Mouse (Mus musculus): ENCODE results near the gene Fam214a. TPM values are rescaled to one million over a fixed set of nuclear protein-coding genes. Genes with fewer than 3 reads are reported as not detected.

The Fam214a gene
- total and polyA plus RNA-seq, 2 experiments from 2014 or later, result 13.3 to 20.8 TPM

DNA sequence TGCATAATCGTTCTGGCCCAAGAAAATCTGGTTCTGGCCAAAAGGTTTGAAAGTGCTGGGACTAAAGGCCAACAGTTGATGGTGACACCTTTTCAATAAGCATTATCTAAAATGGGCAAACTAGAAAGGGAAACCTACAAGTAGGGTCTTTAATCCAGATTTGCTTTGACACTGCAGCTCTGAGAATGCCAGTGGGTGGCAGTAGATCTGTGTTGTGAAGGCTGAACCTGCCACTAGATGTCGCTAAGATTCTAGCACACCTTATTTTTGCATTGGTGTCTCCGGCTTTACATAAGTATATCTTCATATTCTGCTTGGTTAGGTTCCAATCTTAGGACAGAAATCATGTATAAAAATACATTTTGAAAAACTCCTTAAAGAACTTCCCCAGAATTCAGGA is 97.3 kb downstream of the Fam214a start:
- Histone ChIP-seq H3K4me2 (ENCODE audit: low read depth, low read length) (no peak overlapping the region), H3K4me1 (ENCODE audit: control insufficient read depth, insufficient read depth) (0 out of 2 replicates have a peak, but pooled peaks cover 3% of the 10 kb centered on the region), H3K9ac (replicated peaks; ENCODE audit: low read depth, low read length) (no peak overlapping the region), H3K9me3 (replicated peaks; ENCODE audit: control insufficient read depth, low read length) (no peaks in the 10 kb centered on the region), H3K4me3 (ENCODE audit: low read depth, low read length) (no peak overlapping the region), H3K27me3 (ENCODE audit: control insufficient read depth, insufficient read depth, low read length) (no peaks in the 10 kb centered on the region), H3K27ac (ENCODE audit: low read depth) (no peak overlapping the region), H3K36me3 (replicated peaks; ENCODE audit: control insufficient read depth, insufficient read depth, low read length) (peaks cover 9% of the 10 kb centered on the region; the same call in 1 of the 2 replicates)
- TF ChIP-seq CTCF (IDR thresholded peaks at IDR 0.05; ENCODE audit: low read depth) (peak; percentile 99), EP300 (IDR thresholded peaks at IDR 0.05; ENCODE audit: low read depth) (no peak)
- peak; percentile 78 for DNase-seq (ENCODE audit: low spot score)
- ATAC-seq (ENCODE audit: insufficient read depth, low read depth), result no peak
- 26% methylated on average over 3 of the region's 3 CpGs for WGBS

- 52% methylated on average over 4 of the region's 4 CpGs for WGBS
Measured at GRCm38 (mm10) chr9:75051841-75052240, 99.2 kb downstream of the Fam214a start.

GRCm38 (mm10) chr9:75055046-75055445 is 102.4 kb downstream of the Fam214a start:
- WGBS, result 91% methylated on average over 5 of the region's 5 CpGs
- TF ChIP-seq EP300 (IDR thresholded peaks at IDR 0.05; ENCODE audit: low read depth) (no peak), CTCF (IDR thresholded peaks at IDR 0.05; ENCODE audit: low read depth) (no peak)
- H3K4me3 ChIP-seq (ENCODE audit: low read depth, low read length), result no peak overlapping the region
- ATAC-seq (ENCODE audit: insufficient read depth, low read depth) (no peak), DNase-seq (ENCODE audit: low spot score) (no peak)
- no peak overlapping the region for H3K9ac ChIP-seq (replicated peaks; ENCODE audit: low read depth, low read length)
- no peak overlapping the region for H3K4me2 ChIP-seq (ENCODE audit: low read depth, low read length)
- no peaks in the 10 kb centered on the region for H3K4me1 ChIP-seq (ENCODE audit: control insufficient read depth, insufficient read depth)
- H3K9me3 ChIP-seq (replicated peaks; ENCODE audit: control insufficient read depth, low read length), result no peaks in the 10 kb centered on the region
- H3K36me3 ChIP-seq (replicated peaks; ENCODE audit: control insufficient read depth, insufficient read depth, low read length), result peaks cover 23% of the 10 kb centered on the region
- H3K27ac ChIP-seq (ENCODE audit: low read depth), result no peak overlapping the region
- no peaks in the 10 kb centered on the region for H3K27me3 ChIP-seq (ENCODE audit: control insufficient read depth, insufficient read depth, low read length)

More at GRCm38 (mm10) chr9:75051841-75052240, 99.2 kb downstream of the Fam214a start:
- H3K4me2 ChIP-seq (ENCODE audit: low read depth, low read length), result no peak overlapping the region
- H3K9me3 ChIP-seq (replicated peaks; ENCODE audit: control insufficient read depth, low read length), result no peaks in the 10 kb centered on the region
- no peaks in the 10 kb centered on the region for H3K27me3 ChIP-seq (ENCODE audit: control insufficient read depth, insufficient read depth, low read length)
- ATAC-seq (ENCODE audit: insufficient read depth, low read depth), result no peak
- H3K4me1 ChIP-seq (ENCODE audit: control insufficient read depth, insufficient read depth), result no peaks in the 10 kb centered on the region
- DNase-seq (ENCODE audit: low spot score), result no peak
- peaks cover 4% of the 10 kb centered on the region for H3K36me3 ChIP-seq (replicated peaks; ENCODE audit: control insufficient read depth, insufficient read depth, low read length)
- H3K27ac ChIP-seq (ENCODE audit: low read depth), result no peak overlapping the region
- H3K9ac ChIP-seq (replicated peaks; ENCODE audit: low read depth, low read length), result no peak overlapping the region
- no peak overlapping the region for H3K4me3 ChIP-seq (ENCODE audit: low read depth, low read length)
- no peak for TF ChIP-seq EP300 (IDR thresholded peaks at IDR 0.05; ENCODE audit: low read depth)
- TF ChIP-seq CTCF (IDR thresholded peaks at IDR 0.05; ENCODE audit: low read depth), result no peak

GRCm38 (mm10) chr9:75064678-75065331 is 112.1 kb downstream of the Fam214a start:
- Histone ChIP-seq H3K4me2 (ENCODE audit: low read depth, low read length) (no peak overlapping the region), H3K27ac (ENCODE audit: low read depth) (no peak overlapping the region), H3K9ac (replicated peaks; ENCODE audit: low read depth, low read length) (no peak overlapping the region), H3K4me3 (ENCODE audit: low read depth, low read length) (no peak overlapping the region), H3K27me3 (ENCODE audit: control insufficient read depth, insufficient read depth, low read length) (no peaks in the 10 kb centered on the region), H3K4me1 (ENCODE audit: control insufficient read depth, insufficient read depth) (no peaks in the 10 kb centered on the region), H3K9me3 (replicated peaks; ENCODE audit: control insufficient read depth, low read length) (no peaks in the 10 kb centered on the region), H3K36me3 (replicated peaks; ENCODE audit: control insufficient read depth, insufficient read depth, low read length) (peaks cover under 1% of the 10 kb centered on the region; the same call in 1 of the 2 replicates)
- no peak for TF ChIP-seq EP300 (IDR thresholded peaks at IDR 0.05; ENCODE audit: low read depth)
- TF ChIP-seq CTCF (IDR thresholded peaks at IDR 0.05; ENCODE audit: low read depth), result no peak
- ATAC-seq (ENCODE audit: insufficient read depth, low read depth) (no peak), DNase-seq (ENCODE audit: low spot score) (no peak)
- 61% methylated on average over 9 of the region's 9 CpGs for WGBS

DNA sequence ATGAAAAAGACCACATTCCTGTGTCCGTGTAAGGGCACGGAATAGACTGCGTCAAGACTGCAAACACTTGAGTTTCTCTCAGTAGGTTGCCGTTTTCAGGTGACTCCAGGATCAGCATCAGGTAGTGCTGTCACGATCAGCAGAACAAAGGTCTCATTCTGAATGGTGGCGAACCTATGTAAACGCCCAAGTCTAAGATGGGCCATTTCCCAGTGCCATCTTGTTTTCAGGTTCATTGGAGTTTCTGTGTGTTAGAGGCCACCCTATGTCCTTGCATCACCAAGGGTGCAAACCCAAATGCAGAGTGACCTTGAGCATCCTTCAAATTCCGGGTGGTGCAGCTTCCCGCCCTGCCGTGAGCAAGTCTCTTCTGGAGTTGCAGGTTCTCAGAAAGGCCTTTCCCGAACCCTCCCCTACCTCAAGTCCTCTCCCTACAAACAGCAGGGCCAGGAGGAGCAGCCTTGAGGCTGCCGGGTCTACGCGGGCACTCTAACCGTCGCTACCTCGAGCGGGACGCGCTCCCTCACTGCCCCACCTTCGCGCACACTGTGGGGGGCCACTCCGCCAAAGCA is 117.9 kb downstream of the Fam214a start, which contains the start of gene Myo5a:
Myo5a (plus strand) TSS at position 559 of the 572 bp plus-strand sequence.
- Histone ChIP-seq H3K27ac (ENCODE audit: low read depth) (peak within 1 kb of the TSS; percentile 28), H3K4me3 (ENCODE audit: low read depth, low read length) (peak within 1 kb of the TSS; percentile 77), H3K36me3 (replicated peaks; ENCODE audit: control insufficient read depth, insufficient read depth, low read length) (no peaks in the 10 kb centered on the region), H3K27me3 (ENCODE audit: control insufficient read depth, insufficient read depth, low read length) (no peaks in the 10 kb centered on the region), H3K9ac (replicated peaks; ENCODE audit: low read depth, low read length) (peak within 1 kb of the TSS; percentile 66), H3K4me1 (ENCODE audit: control insufficient read depth, insufficient read depth) (no peaks in the 10 kb centered on the region), H3K9me3 (replicated peaks; ENCODE audit: control insufficient read depth, low read length) (no peaks in the 10 kb centered on the region), H3K4me2 (ENCODE audit: low read depth, low read length) (peak within 1 kb of the TSS; percentile 95)
- no peak for TF ChIP-seq EP300 (IDR thresholded peaks at IDR 0.05; ENCODE audit: low read depth)
- no peak for TF ChIP-seq CTCF (IDR thresholded peaks at IDR 0.05; ENCODE audit: low read depth)
- WGBS, result 23% methylated on average over 23 of the region's 23 CpGs
- no peak for ATAC-seq (ENCODE audit: insufficient read depth, low read depth)
- DNase-seq (ENCODE audit: low spot score), result no peak

All from heart, postnatal 0 days (tissue).